Mouse (Mus musculus): Measurements from ENCODE around the gene Glt28d2.
"Not testable (repeated sequence)": the region's sequence is repeated elsewhere in the genome, so short reads cannot be mapped to it uniquely, and the experiment has no call there.

Gene Glt28d2

DNA sequence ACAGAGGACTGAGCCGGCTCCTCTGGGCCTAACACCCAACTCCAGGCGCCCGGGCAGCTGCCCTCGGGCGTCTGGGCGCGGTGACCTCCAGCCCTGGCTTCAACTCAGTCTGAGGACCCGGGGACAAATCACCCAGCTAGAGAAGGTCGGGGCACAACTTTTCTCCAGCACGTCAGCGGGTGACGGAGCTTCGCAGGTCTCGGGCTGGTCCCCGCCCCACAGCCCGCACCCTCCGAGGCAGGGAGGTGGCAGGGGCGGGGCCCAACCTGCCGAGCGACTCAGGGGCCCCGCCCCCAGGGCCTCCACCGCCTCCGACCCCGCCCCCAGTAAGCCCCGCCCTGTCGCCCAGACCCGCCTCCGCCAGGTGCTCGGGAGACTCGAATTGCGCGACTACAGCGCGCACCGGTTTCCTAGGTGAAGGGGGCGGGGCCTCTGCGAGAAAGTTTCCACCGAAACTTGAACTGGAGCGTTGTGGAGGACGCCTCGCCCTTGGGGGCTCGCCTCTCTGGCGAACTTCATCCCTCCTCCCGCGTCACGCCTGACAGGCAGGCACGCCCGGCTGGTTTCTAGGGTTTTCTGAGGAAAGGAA, at the start of gene Glt28d2, which contains the start of gene Gm37240:
Glt28d2 (minus strand) TSS at position 278 of the 589 bp plus-strand sequence.
Gm37240 (minus strand) TSS at position 280 of the 589 bp plus-strand sequence.
- DNase-seq (ENCODE audit: low spot score), result peak; percentile 91

DNA sequence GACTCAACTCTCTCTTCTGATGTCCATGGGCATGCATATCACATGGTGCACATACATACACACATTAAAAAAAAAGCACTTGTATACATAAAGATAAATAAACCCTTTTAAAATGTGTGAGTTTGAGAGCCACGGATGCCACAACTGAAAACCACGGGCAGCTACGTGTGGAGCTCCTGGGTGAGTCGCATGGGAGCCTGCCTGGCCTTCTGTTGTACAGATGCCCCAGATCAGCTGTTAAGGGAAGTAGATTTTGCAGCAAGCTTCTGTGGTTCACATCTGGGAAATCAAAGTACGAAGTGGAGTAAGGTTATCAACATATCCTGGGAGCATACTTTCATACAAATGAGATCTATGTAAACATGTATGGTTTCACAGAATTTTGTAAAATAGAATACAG, 46.3 kb upstream of the Glt28d2 start:
- no peak for DNase-seq (ENCODE audit: low spot score)

DNA sequence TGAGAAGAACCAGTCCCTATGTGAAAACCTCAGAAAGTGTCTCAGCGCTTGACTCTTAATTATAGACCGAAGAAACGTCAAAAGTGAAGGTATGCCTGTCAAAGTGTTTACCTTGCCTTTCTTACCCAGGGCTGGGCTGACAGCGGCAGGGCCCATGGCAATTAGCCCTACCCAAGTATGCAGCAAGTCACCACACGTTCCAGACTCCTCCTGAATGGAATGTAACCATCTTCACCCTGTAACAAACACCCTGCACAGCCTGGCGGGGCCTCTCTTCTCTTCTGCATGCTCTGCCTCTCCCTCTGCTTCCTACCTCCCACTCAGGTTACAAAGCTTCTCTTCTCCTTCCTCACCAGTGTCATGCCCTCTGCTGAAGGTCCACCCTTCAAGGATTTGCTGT, 44.5 kb upstream of the Glt28d2 start:
- no peak for DNase-seq (ENCODE audit: low spot score)

DNA sequence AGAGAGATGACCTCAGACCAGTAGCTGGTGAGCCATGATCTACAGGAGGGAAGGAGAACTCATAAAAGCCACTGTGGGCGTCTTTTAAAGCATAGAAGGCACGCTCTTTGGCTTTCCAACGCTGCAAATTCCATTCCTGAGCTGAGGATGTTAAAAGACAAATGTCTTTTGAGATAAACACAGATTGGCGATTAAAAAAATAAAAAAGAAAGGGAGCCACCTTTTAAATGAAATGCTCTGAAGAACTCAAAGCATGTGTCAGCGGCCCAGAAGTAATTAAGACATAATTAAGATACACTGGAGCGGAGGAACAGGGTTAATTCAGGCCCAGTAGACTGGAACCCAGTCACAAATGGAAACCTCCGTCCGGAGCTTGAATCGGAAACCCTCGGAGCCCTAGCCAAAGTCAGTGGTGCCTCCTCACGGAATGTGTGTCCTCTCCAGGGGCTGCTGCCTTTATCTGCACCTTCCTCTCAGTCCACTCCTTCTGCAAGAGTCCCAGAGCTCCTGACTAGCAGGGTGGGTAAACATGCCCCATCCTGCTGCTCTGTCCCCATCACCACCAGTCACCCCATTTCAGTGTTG, 43.4 kb upstream of the Glt28d2 start:
- DNase-seq (ENCODE audit: low spot score), result no peak

DNA sequence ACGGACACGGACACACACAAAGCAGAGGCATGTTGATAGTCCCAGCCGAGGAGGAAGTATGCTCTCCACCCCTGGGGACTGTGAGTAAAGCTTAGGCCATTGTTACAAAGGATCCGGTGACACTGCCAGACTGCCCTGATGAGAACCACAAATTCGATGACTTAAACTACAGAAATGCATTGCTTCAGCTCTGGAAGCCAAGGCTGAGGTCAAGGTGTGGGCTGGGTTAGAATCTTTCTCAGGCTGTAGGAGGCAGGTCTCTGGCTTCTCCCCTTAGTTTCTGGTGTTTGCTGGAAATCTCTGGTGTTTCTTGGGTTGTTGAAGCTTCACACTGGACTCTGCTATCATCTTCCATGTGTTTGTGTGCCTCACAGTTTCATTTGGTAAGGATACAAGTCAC, 42.4 kb upstream of the Glt28d2 start:
- no peak for DNase-seq (ENCODE audit: low spot score)

DNA sequence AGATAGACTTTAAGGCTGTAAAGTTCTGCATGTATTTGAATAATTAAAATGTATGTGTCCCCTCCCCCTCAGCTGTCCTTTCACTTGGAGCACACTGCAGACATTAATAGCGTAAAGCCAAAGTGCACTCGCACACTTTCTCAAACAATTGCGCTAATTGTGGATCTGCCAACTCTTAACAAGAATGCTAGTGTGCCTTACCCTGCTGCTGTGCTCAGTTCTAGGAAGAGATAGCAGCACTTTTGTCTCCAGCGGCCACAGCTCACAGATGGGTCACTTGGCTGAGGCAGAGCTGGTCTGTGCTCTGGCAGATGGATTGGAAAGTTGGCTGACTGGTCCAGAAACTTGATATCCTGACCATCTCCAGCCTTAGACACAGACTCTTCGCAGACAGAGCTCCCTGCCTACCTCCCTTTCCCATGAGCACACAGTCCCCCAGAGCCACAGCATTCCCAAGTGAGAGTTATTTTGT, 40.9 kb upstream of the Glt28d2 start:
- DNase-seq (ENCODE audit: low spot score), result no peak

DNA sequence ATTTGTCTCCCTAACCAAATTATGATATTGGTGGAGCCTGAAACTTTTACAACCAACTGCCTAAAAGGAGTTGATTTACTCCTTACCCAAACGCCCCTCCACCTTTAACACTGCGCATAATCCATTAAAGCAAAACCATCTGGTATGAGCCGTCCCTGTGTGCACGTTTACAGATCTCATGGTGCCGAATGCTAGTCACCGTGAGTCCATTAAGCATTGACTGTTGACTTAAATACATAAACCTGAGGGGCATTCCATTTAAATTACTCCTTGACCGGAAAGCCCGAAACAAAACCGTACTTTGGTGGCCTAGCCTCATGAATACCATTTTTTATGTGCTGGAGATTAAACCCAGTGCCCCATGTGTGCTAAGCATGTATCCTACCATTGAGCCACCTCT, 40.0 kb upstream of the Glt28d2 start:
- no peak for DNase-seq (ENCODE audit: low spot score)

DNA sequence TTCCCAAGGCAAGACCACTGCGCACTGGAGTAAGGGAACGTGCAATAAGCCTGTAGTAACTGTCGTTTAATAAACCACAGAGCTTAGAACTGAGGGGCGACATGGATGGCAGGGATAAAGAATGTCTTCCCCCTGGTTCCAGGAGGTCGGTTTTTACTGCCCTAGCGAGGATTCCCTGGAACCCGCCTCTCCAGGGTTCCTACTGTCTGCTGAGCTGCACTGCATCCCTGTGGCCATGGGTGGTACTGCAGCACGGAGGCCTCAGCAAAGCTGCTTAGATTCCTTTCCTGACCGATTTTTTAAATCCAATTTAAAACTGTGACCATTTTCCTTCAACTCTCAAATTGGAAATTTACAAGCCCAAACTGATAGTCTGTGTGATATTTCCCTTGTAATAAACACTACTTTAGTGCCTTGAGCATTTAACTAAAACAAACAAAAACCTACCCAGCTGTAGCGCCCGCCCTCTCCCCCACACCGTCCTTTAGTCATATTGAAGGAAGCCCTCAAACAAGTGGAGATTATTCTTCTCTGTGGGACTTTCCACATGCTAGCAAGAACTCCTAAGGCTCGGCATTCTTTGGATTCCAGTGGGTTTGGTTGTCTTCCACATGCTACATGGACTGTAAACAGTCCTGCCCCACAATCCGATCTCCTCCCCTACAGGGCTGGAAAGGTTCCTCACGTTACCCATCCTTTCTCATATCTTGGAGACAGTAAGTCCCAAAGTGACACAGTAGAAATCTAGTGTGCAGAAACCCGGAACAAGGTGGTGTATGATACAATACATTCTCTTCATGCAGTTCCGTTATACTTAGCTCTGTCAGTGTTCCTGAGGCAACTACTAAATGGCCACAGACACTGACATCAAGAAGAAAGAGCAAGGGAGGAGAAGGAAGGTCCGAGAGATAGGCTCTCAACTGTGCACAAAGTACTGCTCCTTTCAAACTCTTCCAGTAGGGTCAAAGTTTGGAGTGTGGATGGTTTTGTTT, 36.9 kb upstream of the Glt28d2 start:
- peak; percentile 77 for DNase-seq (ENCODE audit: low spot score)

DNA sequence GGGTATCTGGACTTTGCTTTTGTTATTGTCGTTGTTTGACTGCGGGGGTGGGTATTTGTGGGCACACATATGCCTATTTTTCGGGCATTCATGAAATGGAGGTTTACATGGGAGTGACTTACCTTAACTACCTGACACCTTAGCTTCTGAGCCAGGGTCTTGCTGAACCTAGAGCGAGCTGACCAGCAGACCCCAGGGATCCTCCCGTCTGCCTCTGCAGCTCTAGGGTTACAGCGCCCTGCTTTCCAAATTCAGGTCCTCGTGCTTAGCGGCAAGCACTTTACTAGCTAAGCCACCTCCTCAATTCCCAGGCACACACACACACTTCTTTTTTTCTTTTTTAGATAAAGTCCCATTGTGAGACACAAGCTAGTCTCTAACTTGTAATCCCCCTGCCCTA, 36.0 kb upstream of the Glt28d2 start:
- no peak for DNase-seq (ENCODE audit: low spot score)

DNA sequence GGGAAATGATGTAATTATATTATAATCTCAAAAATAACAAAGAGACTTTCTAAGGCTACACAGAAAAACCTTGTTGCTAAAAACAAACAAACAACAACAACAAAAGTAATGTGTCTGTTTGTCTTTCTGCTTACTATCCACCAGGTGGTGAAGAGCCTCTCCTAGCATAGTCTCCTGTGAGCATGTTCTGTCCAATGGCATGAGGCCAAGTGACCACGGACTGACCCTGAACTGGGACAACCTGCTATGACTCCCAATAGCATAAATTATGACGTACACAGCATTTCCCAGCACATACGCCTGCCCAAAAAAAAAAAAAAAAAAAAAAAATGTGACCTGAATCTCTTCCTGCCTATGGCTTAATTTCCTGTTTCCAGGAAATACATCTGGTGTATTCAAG, 35.0 kb upstream of the Glt28d2 start:
- peak; percentile 40 for DNase-seq (ENCODE audit: low spot score)

DNA sequence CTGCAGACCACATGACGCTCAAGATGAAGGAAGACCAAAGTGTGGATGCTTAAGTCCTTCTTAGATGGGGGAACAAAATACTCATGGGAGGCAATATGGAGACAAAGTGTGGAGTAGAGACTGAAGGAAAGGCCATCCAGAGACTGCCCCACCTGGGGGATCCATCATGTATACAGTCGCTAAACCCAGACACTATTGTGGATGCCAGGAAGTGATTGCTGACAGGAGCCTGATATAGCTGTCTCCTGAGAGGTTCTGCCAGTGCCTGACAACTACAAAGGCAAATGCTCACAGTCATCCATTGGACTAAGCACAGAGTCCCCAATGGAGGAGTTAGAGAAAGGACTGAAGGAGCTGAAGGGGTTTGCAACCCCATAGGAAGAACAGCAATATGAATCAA, 33.4 kb upstream of the Glt28d2 start:
- DNase-seq (ENCODE audit: low spot score), result not testable (repeated sequence)

DNA sequence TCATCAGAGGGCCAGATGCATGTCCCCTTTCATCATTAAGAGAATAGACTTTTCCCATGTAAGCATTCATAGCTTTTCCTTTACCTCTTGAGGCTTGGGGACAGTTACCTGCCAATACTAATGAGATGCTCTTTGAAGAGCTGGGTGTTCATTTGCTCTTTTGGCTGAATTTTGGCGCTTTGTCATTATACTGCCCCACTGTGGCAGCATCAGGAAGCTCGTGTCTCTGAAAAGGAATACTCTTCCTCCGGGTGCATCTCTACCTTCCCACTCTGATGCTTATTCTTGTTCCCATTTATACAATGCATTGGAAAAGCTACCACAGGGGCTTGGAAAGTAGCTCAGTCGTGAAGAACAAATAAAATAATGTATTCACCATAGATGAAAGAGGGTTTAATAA, 30.3 kb upstream of the Glt28d2 start:
- DNase-seq (ENCODE audit: low spot score), result no peak

DNA sequence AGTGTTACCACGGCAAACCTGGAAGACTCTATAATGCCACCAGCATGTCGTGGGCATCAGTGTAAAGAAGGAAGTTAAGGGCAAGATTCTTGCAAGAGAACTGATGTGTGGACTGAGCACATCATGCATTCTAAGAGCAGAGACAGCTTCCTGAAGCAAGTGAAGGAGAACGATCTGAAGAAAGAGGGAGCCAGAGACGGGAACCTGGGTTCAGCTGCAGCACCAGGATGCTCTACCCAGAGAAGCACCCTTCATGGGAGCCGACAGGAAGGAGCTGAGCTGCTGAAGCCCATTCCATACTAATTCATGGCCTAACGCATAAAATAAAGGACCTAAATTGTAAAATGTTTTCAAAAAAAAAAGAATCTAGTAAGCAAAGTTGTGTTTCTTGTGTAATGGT, 27.5 kb upstream of the Glt28d2 start:
- no peak for DNase-seq (ENCODE audit: low spot score)

DNA sequence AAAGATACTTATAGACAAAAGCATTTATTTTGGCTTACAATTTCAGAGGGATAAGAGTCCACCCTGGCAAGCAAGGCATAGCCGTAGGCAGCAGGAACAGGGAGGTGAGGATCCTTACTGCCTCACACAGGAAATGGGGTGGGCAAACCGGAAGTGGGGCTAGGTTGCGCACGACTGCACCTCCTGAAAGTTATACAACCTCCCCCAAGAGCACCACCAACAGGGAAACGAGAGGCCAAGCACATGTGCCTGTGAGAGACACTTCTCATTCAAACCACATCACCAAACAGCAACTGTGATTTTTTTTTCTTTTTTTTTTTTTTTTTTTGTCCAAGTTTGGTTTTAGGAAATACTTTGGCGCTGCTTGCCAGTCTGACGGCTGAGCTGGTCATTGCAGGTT, 19.8 kb upstream of the Glt28d2 start:
- peak; percentile 57 for DNase-seq (ENCODE audit: low spot score)

DNA sequence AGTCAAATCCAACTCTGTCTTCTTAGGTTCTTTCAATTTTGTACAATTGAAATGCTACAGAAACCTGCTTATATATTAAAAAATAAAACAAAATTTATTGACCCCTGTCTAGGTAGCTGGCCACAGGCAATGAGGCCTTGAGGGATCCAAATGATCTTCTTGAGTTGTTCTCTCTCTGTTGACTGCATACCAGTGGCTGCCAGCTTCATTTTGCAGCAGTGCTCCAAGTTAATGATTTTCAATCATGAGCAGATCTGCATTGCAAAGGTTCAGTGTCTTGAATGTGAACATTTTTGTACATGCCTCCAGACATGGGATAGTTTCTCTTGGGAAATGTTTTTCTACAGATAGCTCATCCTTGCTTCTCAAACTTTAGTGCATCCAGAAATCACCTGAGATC, 17.1 kb upstream of the Glt28d2 start:
- DNase-seq (ENCODE audit: low spot score), result no peak

DNA sequence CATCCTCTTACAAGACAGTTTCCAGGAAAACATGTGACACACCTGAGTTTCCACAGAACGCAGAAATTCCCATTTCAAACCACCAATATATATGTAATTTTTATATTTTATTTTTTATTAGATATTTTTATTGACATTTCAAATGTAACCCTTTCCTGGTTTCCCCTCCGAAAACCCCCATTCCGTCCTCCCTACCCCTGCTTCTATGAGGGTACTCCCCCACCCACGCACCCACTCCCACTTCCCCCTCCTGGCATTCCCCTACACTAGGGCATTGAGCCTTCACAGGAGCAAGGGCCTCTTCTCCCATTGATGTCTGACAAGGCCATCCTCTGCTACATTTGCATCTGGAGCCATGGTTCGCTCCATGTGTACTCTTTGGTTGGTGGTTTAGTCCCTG, 7.7 kb upstream of the Glt28d2 start:
- DNase-seq (ENCODE audit: low spot score), result no peak

DNA sequence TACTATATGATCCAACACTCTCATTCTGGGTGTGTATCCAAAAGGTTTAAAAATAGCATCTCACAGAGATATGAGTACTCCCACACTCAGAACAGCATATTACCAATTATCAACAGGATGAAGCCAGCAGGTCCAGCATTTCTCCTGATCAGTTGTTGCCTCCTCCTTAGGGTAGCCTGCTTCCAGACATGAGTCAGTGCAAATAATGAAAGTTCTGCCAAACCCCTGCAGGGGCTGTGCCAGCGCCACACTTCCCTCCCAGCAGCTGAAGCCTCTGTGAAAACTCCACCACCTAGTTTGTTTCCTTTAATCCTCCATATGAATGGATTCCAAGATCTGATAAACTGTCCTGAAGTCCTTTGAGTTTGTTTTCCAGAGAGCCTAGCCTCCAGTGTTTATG, 4.3 kb upstream of the Glt28d2 start:
- no peak for DNase-seq (ENCODE audit: low spot score)

DNA sequence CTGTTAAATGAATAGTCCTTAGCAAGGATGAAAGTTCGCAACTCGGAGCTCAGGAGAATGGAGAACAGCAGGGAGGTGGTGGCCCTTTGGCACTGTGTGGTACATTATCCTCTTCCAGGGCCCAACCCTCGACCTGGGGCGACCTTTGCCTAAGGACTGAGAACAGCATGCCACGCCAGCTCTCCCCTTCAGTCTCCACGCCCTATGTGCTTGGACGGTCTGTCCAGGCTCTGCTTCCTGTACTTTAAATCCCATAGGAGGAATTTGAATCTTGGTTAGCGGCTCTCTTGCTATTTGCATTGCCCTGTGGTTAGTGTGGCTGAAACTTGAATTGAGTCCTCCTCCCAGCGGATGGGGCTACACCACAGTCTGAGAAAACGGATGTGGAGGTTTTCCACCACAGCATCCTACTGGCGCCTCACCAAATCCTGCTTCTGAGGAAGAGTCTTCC, 930 bp upstream of the Glt28d2 start:
- peak; percentile 25 for DNase-seq (ENCODE audit: low spot score)

DNA sequence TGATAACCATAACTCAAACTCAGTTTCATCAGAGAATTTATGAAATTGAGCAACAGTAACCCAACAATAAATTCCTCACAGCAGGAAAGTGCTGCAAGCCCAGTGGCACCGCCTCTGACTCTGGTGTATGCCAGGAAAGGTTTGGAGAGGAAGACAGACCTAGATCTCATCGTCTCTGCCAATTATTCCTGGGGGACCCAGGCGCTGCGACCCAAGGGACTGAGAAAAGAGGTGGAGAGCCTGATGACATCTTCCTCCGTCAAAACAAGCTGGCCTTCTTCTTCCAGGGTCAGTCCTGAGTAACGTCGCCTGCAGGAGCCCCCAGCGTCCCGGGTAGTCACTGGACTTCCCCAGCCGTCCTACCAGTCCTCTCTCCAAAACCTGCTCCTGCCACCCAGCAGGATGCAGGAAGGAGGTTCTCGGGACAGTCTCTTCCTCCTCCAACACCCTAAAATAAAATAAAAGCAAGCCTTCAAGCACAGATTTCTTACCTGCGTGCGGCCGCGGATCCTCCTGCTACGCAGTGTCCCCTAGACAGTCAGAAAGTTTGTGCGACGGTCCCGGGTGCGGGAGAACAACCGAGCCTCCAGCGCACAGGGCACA, 579 bp downstream of the Glt28d2 start:
- DNase-seq (ENCODE audit: low spot score), result peak; percentile 13

DNA sequence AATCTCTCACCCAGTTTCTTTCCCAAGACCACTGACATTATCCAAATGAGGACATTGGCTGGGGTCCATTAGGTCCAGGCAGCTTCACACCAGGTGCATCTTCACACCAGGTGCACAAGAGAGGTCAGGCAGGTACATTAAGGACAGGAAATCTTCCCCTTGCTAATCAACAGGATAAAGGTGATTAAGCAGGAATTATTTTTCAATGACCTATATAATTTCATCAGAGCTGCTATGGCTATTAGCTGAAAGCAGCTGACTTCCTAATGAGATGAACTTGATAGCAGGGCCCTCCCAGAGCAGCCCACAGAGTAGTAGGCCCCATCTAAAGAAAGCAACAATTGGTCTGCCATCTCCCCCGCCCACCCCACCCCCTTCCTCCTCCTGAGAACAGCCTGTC, 1.4 kb downstream of the Glt28d2 start:
- DNase-seq (ENCODE audit: low spot score), result no peak

DNA sequence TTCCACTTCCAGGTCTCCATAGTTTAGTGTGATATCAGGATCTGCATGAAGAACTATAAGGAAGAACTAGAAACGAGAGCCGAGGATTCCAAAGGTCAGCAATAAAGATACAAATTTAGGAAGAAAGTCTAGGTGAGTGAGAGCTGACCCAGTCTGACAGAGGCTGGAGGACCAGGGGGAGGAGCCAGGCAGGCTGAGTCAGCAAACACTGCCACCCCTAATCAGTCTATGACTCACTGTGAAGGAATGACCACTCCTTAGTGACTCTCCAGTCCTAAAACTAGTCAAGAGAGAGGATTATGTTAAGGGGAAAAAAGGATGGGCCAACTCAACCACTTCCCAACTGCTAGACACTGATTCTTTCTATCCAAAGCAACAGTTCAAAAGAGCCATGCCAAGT, 6.6 kb downstream of the Glt28d2 start:
- DNase-seq (ENCODE audit: low spot score), result no peak

DNA sequence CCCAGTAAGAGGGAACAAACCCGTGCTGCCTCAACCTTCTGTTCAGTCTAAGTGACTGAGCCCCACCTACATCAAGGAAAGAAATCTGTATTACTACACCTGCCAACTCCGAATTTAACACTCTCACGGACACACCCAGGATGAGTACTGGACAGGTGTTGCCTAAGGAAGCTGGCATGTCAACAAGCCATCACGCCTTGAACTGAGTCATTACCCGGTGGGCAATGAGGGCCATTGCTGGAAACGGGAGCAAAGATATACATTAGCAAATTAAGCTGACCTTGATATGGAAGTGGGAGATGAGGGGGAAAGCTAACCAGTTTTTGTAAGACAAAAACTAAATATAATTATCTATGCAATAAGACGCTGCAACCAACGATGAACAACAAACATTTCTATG, 7.2 kb downstream of the Glt28d2 start:
- no peak for DNase-seq (ENCODE audit: low spot score)

Data from testis, postnatal 14 days (tissue).